Mouse (Mus musculus) heart, postnatal 10 days (tissue): ENCODE data around the gene Pom121l2. TPM values are rescaled to one million over a fixed set of nuclear protein-coding genes. Genes with fewer than 3 reads are reported as not detected.

Source experiments
- DNase-seq, 2 experiments: peaks; one replicate each; pipeline ENCODE4 v3.0.0; 2021
- intact Hi-C: fragments of 180-260 bp; cut with DNase I; formaldehyde crosslinking; loops from one replicate; pipeline ENCODE4 v1.15.1; 2025
- microRNA-seq, 2 experiments: library from miRNA; unstranded; fragments of <30 nt; microRNA quantifications; one replicate each; pipeline ENCODE4 v1.2.0; 2022
- total RNA-seq, 2 experiments: library from RNA; stranded (reverse); gene quantifications; 2 replicates each; pipeline ENCODE4 v1.2.3; 2021

The Pom121l2 gene
- total RNA-seq, 2 experiments from 2014 or later = not detected

- no peak for DNase-seq
- intact Hi-C loops = loop anchor here (5.0 to 10.0 kb wide), 3 partner anchors 212 to 1720 kb away; partner anchors contain the start of genes Hist1h2ac, Hist1h2bc and Hist1h4b
These were observed 56.0 kb downstream of the Pom121l2 start for GRCm38 (mm10) chr13:22036986-22037385.

DNA sequence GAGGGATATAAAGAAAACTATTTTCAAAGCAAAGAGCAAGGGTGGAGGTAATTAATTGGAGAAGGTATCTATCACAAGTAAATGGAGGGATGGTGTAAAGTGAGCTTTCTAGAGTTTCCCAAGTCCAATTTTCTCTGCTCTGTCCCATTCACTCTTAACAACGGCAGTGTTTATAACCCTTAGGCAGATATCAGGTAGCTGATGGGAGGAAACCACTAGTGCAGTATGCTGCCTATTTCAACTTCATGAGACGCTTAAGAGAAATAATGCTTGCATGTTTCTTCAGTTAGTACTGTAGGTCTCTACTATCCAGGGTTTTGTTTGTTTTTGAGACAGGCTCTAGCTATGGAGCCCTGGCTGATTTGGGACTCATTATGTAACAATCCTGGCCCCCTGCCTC is 56.4 kb downstream of the Pom121l2 start:
- no peak for DNase-seq
- intact Hi-C loops = loop anchor here (5.0 to 10.0 kb wide), 3 partner anchors 213 to 1720 kb away; partner anchors contain the start of genes Hist1h2ac, Hist1h2bc and Hist1h4b

Small RNAs within 50 kb of the gene (microRNA-seq; reads per million reads assigned to microRNA genes)
- 0 to 0.35 reads per million in 2 experiments for gene Gm44390

Other genes starting within 250 kb of the Pom121l2 start
- 10 to 100 TPM; 39.0 to 39.7 TPM for gene Hist1h4j, start 246.1 kb upstream of the Pom121l2 start, total RNA-seq
- gene Hist1h4k, start 230.7 kb upstream of the Pom121l2 start, total RNA-seq = 100 to 1,000 TPM; 426 to 466 TPM
- gene Hist1h2ak, start 227.4 kb upstream of the Pom121l2 start, total RNA-seq = 10 to 100 TPM; 79.2 to 89.4 TPM
- 100 to 1,000 TPM in 1 of 2 experiments, 10 to 100 TPM in 1; 98.6 to 149 TPM for gene Hist1h2bn, start 227.1 kb upstream of the Pom121l2 start, total RNA-seq
- gene Hist1h1b, start 200.6 kb upstream of the Pom121l2 start, total RNA-seq = 100 to 1,000 TPM; 112 to 150 TPM
- 100 to 1,000 TPM; 213 to 223 TPM for gene Hist1h3i, start 197.8 kb upstream of the Pom121l2 start, total RNA-seq
- 10 to 100 TPM; 37.7 to 43.5 TPM for gene Hist1h2an, start 194.0 kb upstream of the Pom121l2 start, total RNA-seq
- 10 to 100 TPM; 80.8 to 84.7 TPM for gene Hist1h2bp, start 193.7 kb upstream of the Pom121l2 start, total RNA-seq
- 100 to 1,000 TPM; 177 to 197 TPM for gene Hist1h2bq, start 171.0 kb upstream of the Pom121l2 start, total RNA-seq
- not detected for gene Hist1h2ao, start 170.7 kb upstream of the Pom121l2 start, total RNA-seq
- 100 to 1,000 TPM; 322 to 356 TPM for gene Hist1h4m, start 169.4 kb upstream of the Pom121l2 start, total RNA-seq
- 10 to 100 TPM; 39.5 to 61.3 TPM for gene Hist1h4n, start 149.0 kb upstream of the Pom121l2 start, total RNA-seq
- 100 to 1,000 TPM; 265 to 322 TPM for gene Hist1h2ap, start 147.7 kb upstream of the Pom121l2 start, total RNA-seq
- 100 to 1,000 TPM; 181 to 198 TPM for gene Hist1h2br, start 147.5 kb upstream of the Pom121l2 start, total RNA-seq
- gene Zfp184, start 36.1 kb upstream of the Pom121l2 start, total RNA-seq = 1 to 10 TPM; 1.4 to 1.9 TPM
- gene Prss16, start 28.5 kb downstream of the Pom121l2 start, total RNA-seq = not detected
- gene Hist1h2ah, start 54.4 kb downstream of the Pom121l2 start, total RNA-seq = 100 to 1,000 TPM; 181 to 187 TPM
- gene Hist1h2bk, start 54.7 kb downstream of the Pom121l2 start, total RNA-seq = 100 to 1,000 TPM; 213 to 221 TPM
- gene Hist1h4i, start 60.2 kb downstream of the Pom121l2 start, total RNA-seq = 10 to 100 TPM; 70.8 to 71.4 TPM
- gene Hist1h2ag, start 61.8 kb downstream of the Pom121l2 start, total RNA-seq = 100 to 1,000 TPM; 142 to 176 TPM
- 100 to 1,000 TPM; 116 to 123 TPM for gene Hist1h2bj, start 62.0 kb downstream of the Pom121l2 start, total RNA-seq
- not detected for gene Vmn1r188, start 103.2 kb downstream of the Pom121l2 start, total RNA-seq
- not detected for gene Vmn1r189, start 124.6 kb downstream of the Pom121l2 start, total RNA-seq
- not detected for gene Vmn1r191, start 202.8 kb downstream of the Pom121l2 start, total RNA-seq
- not detected for gene Vmn1r192, start 209.9 kb downstream of the Pom121l2 start, total RNA-seq
- gene Vmn1r193, start 242.0 kb downstream of the Pom121l2 start, total RNA-seq = not detected